Mouse (Mus musculus) neural tube, embryonic 15.5 days (tissue): ENCODE results near the gene Cd163l1. TPM values are rescaled to one million over a fixed set of nuclear protein-coding genes. Genes with fewer than 3 reads are reported as not detected.

Experiments
- ATAC-seq: fragments of 200-750 bp; cut with Nextera tagmentation; 2 replicates; pipeline ENCODE4 v1.8.0; 2017; ENCODE audit warnings: mild to moderate bottlenecking, moderate TSS enrichment, moderate library complexity; ENCODE audit not compliant: low FRiP score
- H3K27ac ChIP-seq: fragments of 300-500 bp; sonication (generic); replicated peaks from 2 replicates; pipeline ENCODE4 v1.5.1; 2015; ENCODE audit warnings: mild to moderate bottlenecking, inconsistent platforms
- H3K27me3 ChIP-seq: fragments of 300-500 bp; sonication (generic); replicated peaks from 2 replicates; pipeline ENCODE4 v1.6.1; 2015; ENCODE audit warnings: inconsistent platforms
- H3K36me3 ChIP-seq: fragments of 300-500 bp; sonication (generic); 2 replicates; pipeline ENCODE4 v1.6.1; 2015; ENCODE audit warnings: inconsistent platforms
- H3K4me1 ChIP-seq: fragments of 300-500 bp; sonication (generic); 2 replicates; pipeline ENCODE4 v1.6.1; 2015; ENCODE audit warnings: inconsistent platforms
- H3K4me2 ChIP-seq: fragments of 300-500 bp; sonication (generic); 2 replicates; pipeline ENCODE4 v1.6.1; 2015; ENCODE audit warnings: inconsistent platforms, mild to moderate bottlenecking, moderate library complexity
- H3K4me3 ChIP-seq: fragments of 300-500 bp; sonication (generic); replicated peaks from 2 replicates; pipeline ENCODE4 v1.5.1; 2015; ENCODE audit warnings: mild to moderate bottlenecking, inconsistent platforms
- H3K9ac ChIP-seq: fragments of 300-500 bp; sonication (generic); replicated peaks from 2 replicates; pipeline ENCODE4 v1.6.1; 2015; ENCODE audit warnings: mild to moderate bottlenecking, inconsistent platforms
- H3K9me3 ChIP-seq: fragments of 300-500 bp; sonication (generic); replicated peaks from 2 replicates; pipeline ENCODE4 v1.6.1; 2016; ENCODE audit warnings: inconsistent platforms
- WGBS: fragments of 180-500 bp; shearing (Covaris S2); methylation state at CpG from one replicate; pipeline ENCODE4 v1.1.7; 2015; ENCODE audit warnings: mixed read lengths; 5-methylcytosine and 5-hydroxymethylcytosine counted together
- polyA plus RNA-seq: library from polyadenylated mRNA; unstranded; fragments of >200 nt; fragmentation: Nextera tagmentation; extraction: Ambion mirVana; gene quantifications from 2 replicates; pipeline ENCODE4 v1.2.1, GENCODE M21; 2015

Gene Cd163l1
- polyA plus RNA-seq: 13.1 TPM in 1 of 2 replicates, not detected in the other

DNA sequence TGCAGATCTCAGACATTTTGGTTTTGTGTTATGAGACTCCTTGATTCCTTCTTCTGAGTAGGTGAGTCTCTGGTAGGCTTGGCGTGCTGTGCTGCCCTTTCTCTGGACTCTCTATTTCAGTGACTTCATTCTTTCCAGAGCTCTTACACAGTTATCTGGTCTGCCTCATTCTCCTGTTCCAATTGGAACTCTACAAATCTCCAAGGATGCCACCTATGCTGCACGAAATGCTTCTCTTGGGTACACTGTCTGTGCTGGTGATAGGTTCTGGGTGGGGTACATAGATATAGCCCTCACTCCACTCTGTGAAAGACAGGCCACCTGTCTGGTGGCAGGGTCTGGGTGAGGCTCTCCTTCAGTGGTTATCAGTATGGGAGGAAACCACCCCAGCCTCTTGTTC is at the start of gene Cd163l1:
Cd163l1 (plus strand) TSS at position 301 of the 400 bp plus-strand sequence.
- Histone ChIP-seq H3K4me3 (no peak within 1 kb of the TSS), H3K36me3 (no peaks in the 10 kb centered on the region), H3K9ac (no peak within 1 kb of the TSS), H3K4me2 (no peak within 1 kb of the TSS), H3K4me1 (no peaks in the 10 kb centered on the region), H3K27me3 (no peaks in the 10 kb centered on the region), H3K27ac (no peak within 1 kb of the TSS), H3K9me3 (no peaks in the 10 kb centered on the region)
- no peak for ATAC-seq
- whole genome bisulfite sequencing: 82% methylated on average over 2 of the region's 2 CpGs

DNA sequence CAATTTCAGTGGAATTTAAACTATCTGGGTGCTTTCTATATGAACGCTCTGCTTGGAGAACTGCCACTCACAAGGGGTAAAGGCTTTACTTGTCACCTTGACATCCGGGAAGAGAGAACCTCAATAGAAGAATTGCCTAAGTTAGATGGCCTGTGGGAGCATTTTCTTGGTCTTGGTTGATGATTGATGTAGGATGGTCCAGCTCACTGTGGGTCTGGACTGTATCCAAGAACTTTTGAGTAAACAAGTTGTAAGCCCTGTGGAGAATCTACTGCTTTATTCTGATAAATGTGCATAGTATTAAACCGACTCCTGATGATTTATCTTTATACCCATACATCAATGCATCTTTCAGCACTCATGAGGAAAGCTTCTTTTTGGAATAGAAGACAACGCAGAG is 48.7 kb upstream of the Cd163l1 start:
- no peak overlapping the region for H3K27ac ChIP-seq
- H3K9me3 ChIP-seq: no peaks in the 10 kb centered on the region
- no peaks in the 10 kb centered on the region for H3K27me3 ChIP-seq
- H3K4me3 ChIP-seq: no peak overlapping the region
- no peak for ATAC-seq
- no peaks in the 10 kb centered on the region for H3K36me3 ChIP-seq
- H3K4me1 ChIP-seq: no peaks in the 10 kb centered on the region
- no peak overlapping the region for H3K9ac ChIP-seq
- 88% methylated on average over 4 of the region's 4 CpGs for WGBS
- no peak overlapping the region for H3K4me2 ChIP-seq

DNA sequence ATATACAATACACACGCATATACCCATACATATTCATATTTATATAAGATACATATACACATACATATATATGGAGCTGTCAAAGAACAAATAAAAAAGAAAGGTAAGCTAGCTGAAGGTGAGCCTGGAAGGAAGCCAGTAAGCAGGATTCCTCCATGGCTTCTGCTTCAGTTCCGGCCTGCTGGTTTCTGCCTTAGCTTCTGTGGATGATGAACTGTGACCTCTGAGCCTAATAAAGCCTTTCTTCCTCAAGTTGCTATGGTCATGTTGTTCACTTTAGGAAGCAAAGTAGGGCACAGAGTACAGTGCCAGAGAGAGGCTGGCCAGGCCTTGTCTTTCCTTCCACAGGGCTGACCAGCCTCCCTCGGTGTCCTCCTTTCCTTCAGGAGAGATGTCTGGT is 47.2 kb upstream of the Cd163l1 start:
- no peaks in the 10 kb centered on the region for H3K9me3 ChIP-seq
- H3K27me3 ChIP-seq: no peaks in the 10 kb centered on the region
- no peaks in the 10 kb centered on the region for H3K4me1 ChIP-seq
- H3K4me2 ChIP-seq: no peak overlapping the region
- no peak overlapping the region for H3K4me3 ChIP-seq
- no peak overlapping the region for H3K27ac ChIP-seq
- ATAC-seq: no peak
- no peaks in the 10 kb centered on the region for H3K36me3 ChIP-seq
- 96% methylated on average over 3 of the region's 3 CpGs for WGBS
- H3K9ac ChIP-seq: no peak overlapping the region

GRCm38 (mm10) chr7:140172936-140173335 is 45.1 kb upstream of the Cd163l1 start, which contains the start of gene Olfr523:
Gene Olfr523 (plus strand): TSS chr7:140173217.
- ATAC-seq: no peak
- Histone ChIP-seq H3K4me2 (no peak within 1 kb of the TSS), H3K27me3 (no peaks in the 10 kb centered on the region), H3K36me3 (no peaks in the 10 kb centered on the region), H3K4me1 (no peaks in the 10 kb centered on the region), H3K9ac (no peak within 1 kb of the TSS), H3K27ac (no peak within 1 kb of the TSS), H3K9me3 (no peaks in the 10 kb centered on the region), H3K4me3 (no peak within 1 kb of the TSS)
- WGBS: 58% methylated on average over 1 of the region's 1 CpGs

GRCm38 (mm10) chr7:140179176-140179575 is 38.9 kb upstream of the Cd163l1 start:
- H3K27ac ChIP-seq: no peak overlapping the region
- 94% methylated on average over 2 of the region's 2 CpGs for WGBS

GRCm38 (mm10) chr7:140180692-140181091 is 37.4 kb upstream of the Cd163l1 start:
- Histone ChIP-seq H3K36me3 (no peaks in the 10 kb centered on the region), H3K4me1 (no peaks in the 10 kb centered on the region), H3K9me3 (no peaks in the 10 kb centered on the region), H3K9ac (no peak overlapping the region), H3K27ac (no peak overlapping the region), H3K27me3 (no peaks in the 10 kb centered on the region), H3K4me3 (no peak overlapping the region), H3K4me2 (no peak overlapping the region)
- whole genome bisulfite sequencing: 84% methylated on average over 2 of the region's 2 CpGs
- no peak for ATAC-seq

More at GRCm38 (mm10) chr7:140179176-140179575, 38.9 kb upstream of the Cd163l1 start:
- no peak overlapping the region for H3K4me2 ChIP-seq
- no peak overlapping the region for H3K4me3 ChIP-seq
- H3K9me3 ChIP-seq: no peaks in the 10 kb centered on the region
- H3K4me1 ChIP-seq: no peaks in the 10 kb centered on the region
- H3K36me3 ChIP-seq: no peaks in the 10 kb centered on the region
- H3K27me3 ChIP-seq: no peaks in the 10 kb centered on the region
- no peak for ATAC-seq
- H3K9ac ChIP-seq: no peak overlapping the region

DNA sequence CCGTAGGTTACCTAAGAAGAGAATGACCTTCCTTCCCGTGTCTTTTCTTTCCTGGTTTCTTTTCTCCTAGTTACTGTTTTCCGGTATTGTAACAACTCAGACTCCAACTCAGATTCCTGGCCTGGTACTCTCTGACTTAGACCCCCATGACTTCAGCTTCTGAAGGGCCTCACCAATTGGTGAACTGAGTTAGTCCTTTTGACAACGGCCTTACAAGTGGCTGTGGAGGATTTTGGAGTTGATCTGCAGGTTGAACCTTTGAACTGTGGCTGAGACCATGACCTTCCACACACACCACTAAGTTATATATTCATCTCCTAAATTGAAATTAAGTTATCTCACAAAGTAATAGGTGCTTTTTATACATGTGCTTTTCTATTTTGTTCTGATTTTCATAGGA is 33.9 kb upstream of the Cd163l1 start:
- ATAC-seq: no peak
- Histone ChIP-seq H3K4me2 (no peak overlapping the region), H3K9ac (no peak overlapping the region), H3K36me3 (no peaks in the 10 kb centered on the region), H3K4me1 (no peaks in the 10 kb centered on the region), H3K9me3 (no peaks in the 10 kb centered on the region), H3K27me3 (no peaks in the 10 kb centered on the region), H3K4me3 (no peak overlapping the region), H3K27ac (no peak overlapping the region)
- WGBS: 90% methylated on average over 4 of the region's 4 CpGs

DNA sequence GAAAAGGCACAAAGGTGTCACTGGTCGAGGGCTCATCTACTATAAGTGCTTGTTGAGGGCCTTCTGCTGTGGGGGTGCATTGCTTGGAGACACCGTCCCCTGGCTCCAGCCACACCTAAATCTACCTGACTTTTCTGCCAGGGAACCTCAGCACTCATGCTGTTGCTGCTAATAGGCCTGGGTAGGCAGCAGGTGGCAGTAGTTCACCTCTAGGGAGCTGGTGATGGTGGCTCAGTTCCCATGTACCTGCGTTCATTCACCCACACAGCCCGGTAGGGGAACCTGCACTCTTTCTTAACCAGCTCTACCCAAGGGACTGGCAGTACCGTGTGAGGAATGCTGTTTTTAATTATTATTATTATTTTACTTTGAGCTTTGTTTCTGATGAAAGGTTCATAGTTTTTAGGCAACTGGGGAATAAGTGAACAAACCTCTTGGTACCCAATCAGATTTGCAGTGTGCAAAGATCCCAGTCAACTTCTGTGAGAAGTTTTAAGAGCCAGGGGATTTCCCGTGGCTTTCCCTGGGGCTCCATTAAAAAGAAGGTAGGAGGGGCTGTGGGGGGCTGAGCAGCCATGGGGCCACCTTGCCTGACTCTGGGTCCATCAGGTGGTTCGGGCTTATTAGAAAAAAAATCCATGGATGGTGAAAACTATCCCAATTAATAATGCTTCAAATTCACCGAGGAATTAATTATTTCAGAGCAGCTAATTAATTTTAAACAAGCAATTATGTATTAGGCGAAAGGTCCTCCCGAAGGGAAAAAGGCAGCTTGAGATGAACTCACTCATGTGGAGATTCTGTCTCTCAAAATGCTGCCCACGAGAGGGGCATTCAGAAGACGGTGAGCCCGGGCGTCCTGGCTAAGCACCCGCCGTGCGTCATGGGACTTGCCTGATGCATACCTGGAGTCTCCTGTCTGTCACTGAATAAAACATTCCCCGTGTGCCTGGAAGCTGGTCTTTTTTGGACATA is 31.1 kb upstream of the Cd163l1 start:
- ATAC-seq: no peak
- H3K4me3 ChIP-seq: no peak overlapping the region
- no peaks in the 10 kb centered on the region for H3K4me1 ChIP-seq
- H3K9me3 ChIP-seq: no peaks in the 10 kb centered on the region
- no peaks in the 10 kb centered on the region for H3K36me3 ChIP-seq
- 57% methylated on average over 18 of the region's 18 CpGs for WGBS
- no peak overlapping the region for H3K4me2 ChIP-seq
- no peaks in the 10 kb centered on the region for H3K27me3 ChIP-seq
- no peak overlapping the region for H3K9ac ChIP-seq
- no peak overlapping the region for H3K27ac ChIP-seq

DNA sequence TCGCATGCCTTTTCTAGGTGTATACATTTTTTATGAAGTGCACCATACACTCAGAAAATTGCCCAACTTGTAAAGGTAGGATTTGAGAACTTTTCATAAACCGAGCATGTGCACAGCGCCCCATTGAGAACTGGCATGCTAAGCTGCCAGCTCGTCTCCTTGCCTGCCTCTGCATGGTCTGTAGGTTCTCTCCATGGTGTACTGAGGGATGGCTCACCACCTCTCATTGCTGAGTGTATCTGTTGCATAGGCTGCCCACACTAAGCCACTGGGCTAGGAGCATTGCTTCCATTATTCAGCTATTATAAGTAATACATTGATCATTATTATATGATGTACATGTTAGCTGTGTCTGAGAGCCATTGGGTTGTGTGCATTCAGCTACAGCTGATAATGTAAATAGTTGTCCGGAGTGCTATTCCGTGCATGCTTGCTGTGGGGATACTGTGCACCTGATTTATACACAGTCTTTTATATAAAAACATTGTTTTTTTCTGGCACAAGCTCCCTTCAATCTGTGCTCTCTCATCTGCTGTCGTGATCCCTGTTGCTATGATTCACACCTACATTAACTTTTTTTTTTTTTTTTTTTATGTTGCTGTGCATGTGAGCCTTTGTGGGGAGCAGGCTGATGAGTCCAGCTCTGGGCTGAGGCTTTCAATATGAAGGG is 30.2 kb upstream of the Cd163l1 start:
- Histone ChIP-seq H3K9ac (no peak overlapping the region), H3K4me2 (no peak overlapping the region), H3K36me3 (no peaks in the 10 kb centered on the region), H3K27ac (no peak overlapping the region), H3K27me3 (no peaks in the 10 kb centered on the region), H3K4me3 (no peak overlapping the region), H3K9me3 (no peaks in the 10 kb centered on the region), H3K4me1 (no peaks in the 10 kb centered on the region)
- ATAC-seq: no peak
- 83% methylated on average over 7 of the region's 7 CpGs for WGBS

GRCm38 (mm10) chr7:140188391-140189328 is 29.4 kb upstream of the Cd163l1 start:
- no peak for ATAC-seq
- Histone ChIP-seq H3K9ac (no peak overlapping the region), H3K4me3 (no peak overlapping the region), H3K4me1 (no peaks in the 10 kb centered on the region), H3K4me2 (no peak overlapping the region), H3K27me3 (no peaks in the 10 kb centered on the region), H3K9me3 (no peaks in the 10 kb centered on the region), H3K27ac (no peak overlapping the region), H3K36me3 (no peaks in the 10 kb centered on the region)
- WGBS: 61% methylated on average over 4 of the region's 4 CpGs

- Histone ChIP-seq H3K4me2 (no peak overlapping the region), H3K4me1 (no peaks in the 10 kb centered on the region), H3K27ac (no peak overlapping the region), H3K4me3 (no peak overlapping the region), H3K9ac (no peak overlapping the region), H3K9me3 (no peaks in the 10 kb centered on the region), H3K27me3 (no peaks in the 10 kb centered on the region), H3K36me3 (no peaks in the 10 kb centered on the region)
- 92% methylated on average over 1 of the region's 1 CpGs for WGBS
- no peak for ATAC-seq
Measured at GRCm38 (mm10) chr7:140190435-140190834, 27.6 kb upstream of the Cd163l1 start.
